Mouse (Mus musculus): Measurements from ENCODE around the gene Hspg2. TPM values are rescaled to one million over a fixed set of nuclear protein-coding genes. Genes with fewer than 3 reads are reported as not detected.
"Not testable (repeated sequence)": the region's sequence is repeated elsewhere in the genome, so short reads cannot be mapped to it uniquely, and the experiment has no call there.

Hspg2 gene
- total RNA-seq (2014; fragmentation: Nextera tagmentation) (not detected in 2 replicates), total RNA-seq (2017) (under 0.01 and 0.05 TPM in 2 replicates), polyA plus RNA-seq (2012) (not detected in 2 replicates)

GRCm38 (mm10) chr4:137468260-137469080, at the start of gene Hspg2:
Gene Hspg2 (plus strand): TSS chr4:137468769.
- H3K4me1 ChIP-seq (ENCODE audit: insufficient read depth, low read depth, low read length), result no peaks in the 10 kb centered on the region
- H3K36me3 ChIP-seq (replicated peaks), result no peaks in the 10 kb centered on the region
- ATAC-seq (ENCODE audit: extremely low read depth, insufficient number of reproducible peaks, low FRiP score, poor library complexity, severe bottlenecking) (no peak), DNase-seq (ENCODE audit: low spot score) (no peak)
- no peaks in the 10 kb centered on the region for H3K9me3 ChIP-seq (replicated peaks)
- H3K4me3 ChIP-seq (ENCODE audit: low read depth, low read length), result no peak within 1 kb of the TSS
- TF ChIP-seq TAL1 (conservative IDR thresholded peaks at IDR 0.05; ENCODE audit: low read depth, low read length), result no peak
- TF ChIP-seq POLR2AphosphoS5 (IDR thresholded peaks at IDR 0.05; ENCODE audit: insufficient replicate concordance, low read depth, low read length), result no peak
- no peak for TF ChIP-seq GATA1 (IDR thresholded peaks at IDR 0.05; ENCODE audit: borderline replicate concordance, low read length)
- TF ChIP-seq CTCF (IDR thresholded peaks at IDR 0.05; ENCODE audit: low read depth, low read length), result no peak
- no peak for TF ChIP-seq GATA2 (IDR thresholded peaks at IDR 0.05; ENCODE audit: borderline replicate concordance, low read depth, low read length)
- H3K27me3 ChIP-seq (ENCODE audit: insufficient read depth, low read length), result peaks cover 12% of the 10 kb centered on the region

- no peaks in the 10 kb centered on the region for H3K36me3 ChIP-seq (replicated peaks)
- DNase-seq (ENCODE audit: low spot score), result no peak
- no peak for ATAC-seq (ENCODE audit: extremely low read depth, insufficient number of reproducible peaks, low FRiP score, poor library complexity, severe bottlenecking)
- H3K4me1 ChIP-seq (ENCODE audit: insufficient read depth, low read depth, low read length), result no peaks in the 10 kb centered on the region
- no peak for TF ChIP-seq GATA1 (IDR thresholded peaks at IDR 0.05; ENCODE audit: borderline replicate concordance, low read length)
- TF ChIP-seq POLR2AphosphoS5 (IDR thresholded peaks at IDR 0.05; ENCODE audit: insufficient replicate concordance, low read depth, low read length), result no peak
- no peak for TF ChIP-seq CTCF (IDR thresholded peaks at IDR 0.05; ENCODE audit: low read depth, low read length)
- TF ChIP-seq TAL1 (conservative IDR thresholded peaks at IDR 0.05; ENCODE audit: low read depth, low read length), result no peak
- no peak for TF ChIP-seq GATA2 (IDR thresholded peaks at IDR 0.05; ENCODE audit: borderline replicate concordance, low read depth, low read length)
- no peak within 1 kb of the TSS for H3K4me3 ChIP-seq (ENCODE audit: low read depth, low read length)
- H3K27me3 ChIP-seq (ENCODE audit: insufficient read depth, low read length), result no peaks in the 10 kb centered on the region
- no peaks in the 10 kb centered on the region for H3K9me3 ChIP-seq (replicated peaks)
Observed at GRCm38 (mm10) chr4:137430502-137430901, 38.1 kb upstream of the Hspg2 start, which contains the start of gene Cela3b. Gene Cela3b (minus strand): TSS chr4:137430540.

- not testable (repeated sequence) for H3K27me3 ChIP-seq (ENCODE audit: insufficient read depth, low read length); H3K4me1 ChIP-seq (ENCODE audit: insufficient read depth, low read depth, low read length); DNase-seq (ENCODE audit: low spot score); H3K36me3 ChIP-seq (replicated peaks); H3K9me3 ChIP-seq (replicated peaks); H3K4me3 ChIP-seq (ENCODE audit: low read depth, low read length); ATAC-seq (ENCODE audit: extremely low read depth, insufficient number of reproducible peaks, low FRiP score, poor library complexity, severe bottlenecking)
Observed at GRCm38 (mm10) chr4:137432700-137433550, 35.6 kb upstream of the Hspg2 start.

GRCm38 (mm10) chr4:137436979-137437669, 31.4 kb upstream of the Hspg2 start:
- DNase-seq (ENCODE audit: low spot score), result no peak
- H3K9me3 ChIP-seq (replicated peaks), result no peaks in the 10 kb centered on the region
- TF ChIP-seq GATA2 (IDR thresholded peaks at IDR 0.05; ENCODE audit: borderline replicate concordance, low read depth, low read length) (no peak), POLR2AphosphoS5 (IDR thresholded peaks at IDR 0.05; ENCODE audit: insufficient replicate concordance, low read depth, low read length) (no peak), CTCF (IDR thresholded peaks at IDR 0.05; ENCODE audit: low read depth, low read length) (no peak), GATA1 (IDR thresholded peaks at IDR 0.05; ENCODE audit: borderline replicate concordance, low read length) (no peak), TAL1 (conservative IDR thresholded peaks at IDR 0.05; ENCODE audit: low read depth, low read length) (no peak)
- H3K36me3 ChIP-seq (replicated peaks), result no peaks in the 10 kb centered on the region
- H3K27me3 ChIP-seq (ENCODE audit: insufficient read depth, low read length), result peaks cover 3% of the 10 kb centered on the region; the same call in 1 of the 2 replicates
- peaks cover 5% of the 10 kb centered on the region; the same call in 1 of the 2 replicates for H3K4me1 ChIP-seq (ENCODE audit: insufficient read depth, low read depth, low read length)
- no peak overlapping the region for H3K4me3 ChIP-seq (ENCODE audit: low read depth, low read length)
- no peak for ATAC-seq (ENCODE audit: extremely low read depth, insufficient number of reproducible peaks, low FRiP score, poor library complexity, severe bottlenecking)

- Histone ChIP-seq H3K27me3 (ENCODE audit: insufficient read depth, low read length) (peaks cover 3% of the 10 kb centered on the region; the same call in 1 of the 2 replicates), H3K9me3 (replicated peaks) (no peaks in the 10 kb centered on the region), H3K4me3 (ENCODE audit: low read depth, low read length) (no peak overlapping the region), H3K4me1 (ENCODE audit: insufficient read depth, low read depth, low read length) (peaks cover 5% of the 10 kb centered on the region; the same call in 1 of the 2 replicates), H3K36me3 (replicated peaks) (no peaks in the 10 kb centered on the region)
- no peak for DNase-seq (ENCODE audit: low spot score)
- TF ChIP-seq POLR2AphosphoS5 (IDR thresholded peaks at IDR 0.05; ENCODE audit: insufficient replicate concordance, low read depth, low read length), result no peak
- TF ChIP-seq GATA2 (IDR thresholded peaks at IDR 0.05; ENCODE audit: borderline replicate concordance, low read depth, low read length), result no peak
- no peak for TF ChIP-seq CTCF (IDR thresholded peaks at IDR 0.05; ENCODE audit: low read depth, low read length)
- TF ChIP-seq TAL1 (conservative IDR thresholded peaks at IDR 0.05; ENCODE audit: low read depth, low read length), result no peak
- no peak for TF ChIP-seq GATA1 (IDR thresholded peaks at IDR 0.05; ENCODE audit: borderline replicate concordance, low read length)
- peak; percentile 54 for ATAC-seq (ENCODE audit: extremely low read depth, insufficient number of reproducible peaks, low FRiP score, poor library complexity, severe bottlenecking)
Observed at GRCm38 (mm10) chr4:137438842-137439241, 29.7 kb upstream of the Hspg2 start.
